Comparison of ENCODE assay signal across 8 mouse cellular contexts in the genomic region with DNA sequence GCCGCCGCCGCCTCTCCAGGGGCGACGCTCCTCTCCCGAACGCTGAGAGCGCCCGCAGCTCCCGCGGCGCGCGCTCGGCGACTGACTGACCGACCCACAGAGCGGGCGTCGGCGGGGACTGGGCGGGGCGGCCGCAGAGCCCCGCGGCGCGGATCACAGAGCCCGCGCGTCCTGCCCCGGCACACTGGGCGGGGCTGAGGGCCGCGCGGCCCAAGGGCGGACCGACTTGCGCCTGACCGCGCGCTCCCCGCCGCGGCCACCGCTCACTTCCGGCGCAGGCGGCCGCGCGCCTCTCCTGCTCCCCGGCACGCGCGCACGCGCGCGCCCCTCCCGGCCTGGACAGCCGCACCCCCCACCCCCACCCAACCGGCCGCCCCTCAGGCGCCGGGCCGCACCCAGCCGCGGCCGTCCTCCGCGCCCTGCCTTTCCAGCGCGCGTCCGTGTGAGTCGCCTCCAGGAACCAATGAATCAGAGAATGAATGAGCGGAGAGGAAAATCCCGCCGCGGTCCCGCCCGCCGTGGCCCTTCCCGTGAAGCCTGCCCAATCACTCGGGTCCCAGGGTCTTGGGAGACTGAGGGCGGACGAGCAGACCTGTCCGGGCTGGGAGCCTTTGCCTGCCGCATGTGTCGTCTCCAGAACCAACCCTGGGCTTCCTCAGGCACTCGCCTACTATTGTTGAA. TPM values are rescaled to one million over a fixed set of nuclear protein-coding genes. Genes with fewer than 3 reads are reported as not detected.
DNase-seq lines count a peak whose midpoint lies in the region; ATAC-seq lines count a peak whose summit lies in the region.

Gene Raph1 (minus strand): TSS at position 474 of the 681 bp plus-strand sequence.

- DNase-seq in adrenal gland, adult (ENCODE audit: inconsistent age in 2 of 2, low spot score in 1 of 2): peak; percentile 95
- peak; percentile 90 for DNase-seq in embryo, embryonic 10 days (ENCODE audit: low spot score)
- DNase-seq in gastrocnemius, postnatal 36 days: peak; percentile 74 to 85
- DNase-seq in left cerebral cortex, postnatal 14 days (ENCODE audit: low spot score in 2 of 2): peak; percentile 73 to 78
- DNase-seq in right cerebral cortex, postnatal 36 days (ENCODE audit: low spot score in 2 of 2): peak; percentile 68 to 75
- DNase-seq in yolk sac, embryonic 10.5 days (ENCODE audit: low spot score): peak; percentile 89

- WGBS in intestine, embryonic 15.5 days: under 1% methylated on average over 90 of the region's 92 CpGs

- H3K4me3 ChIP-seq in intestine, embryonic 15.5 days (replicated peaks): peak within 1 kb of the TSS; percentile 99

- H3K9ac ChIP-seq in intestine, embryonic 15.5 days: peak within 1 kb of the TSS; percentile 98

- H3K4me1 ChIP-seq in intestine, embryonic 15.5 days (replicated peaks): no peaks in the 10 kb centered on the region

- intact Hi-C loops in gastrocnemius, postnatal 36 days (cut with DNase I): loop anchor here (5.0 kb wide), 1 partner anchor 91 kb away; no protein-coding TSS in a partner anchor
- intact Hi-C loops in left cerebral cortex, postnatal 14 days (cut with DNase I): loop anchor here (5.0 to 10.0 kb wide), 2 partner anchors 291 to 388 kb away; no protein-coding TSS in a partner anchor

- peak; percentile 99 for ATAC-seq in intestine, embryonic 15.5 days
- ATAC-seq in megakaryocyte-erythroid progenitor cell, adult 5-6 weeks (replicated peaks; ENCODE audit: low FRiP score, low TSS enrichment, poor library complexity, severe bottlenecking): peak; percentile 65; the same call in 1 of the 2 replicates

- no peaks in the 10 kb centered on the region for H3K27me3 ChIP-seq in intestine, embryonic 15.5 days (replicated peaks)

- peak within 1 kb of the TSS; percentile 77 for H3K4me2 ChIP-seq in intestine, embryonic 15.5 days (replicated peaks)

- peak within 1 kb of the TSS; percentile 96 for H3K27ac ChIP-seq in intestine, embryonic 15.5 days

- no peaks in the 10 kb centered on the region for H3K9me3 ChIP-seq in intestine, embryonic 15.5 days

- H3K36me3 ChIP-seq in intestine, embryonic 15.5 days: no peaks in the 10 kb centered on the region

RNA-seq across cellular contexts. Expression of gene Raph1, which starts in this region (rescaled TPM):
- total RNA-seq in gastrocnemius, postnatal 36 days (2021): 10 to 100 TPM; 17.1 to 21.1 TPM
- polyA plus RNA-seq in intestine, embryonic 15.5 days (2015; fragmentation: Nextera tagmentation; extraction: Ambion mirVana): 26.5 and 28.6 TPM in 2 replicates
- total RNA-seq in left cerebral cortex, postnatal 14 days (2021): 100 to 1,000 TPM in 1 of 2 experiments, 10 to 100 TPM in 1; 86.8 to 102 TPM
- total RNA-seq in megakaryocyte-erythroid progenitor cell, adult 5-6 weeks (2014; fragmentation: Nextera tagmentation): 1.3 TPM in 2 replicates
- total RNA-seq in megakaryocyte-erythroid progenitor cell, adult 5-6 weeks (2017): 0.23 TPM in 2 replicates

Comparison
In these comparisons a context has a peak if more than half of its experiments do, and no peak if none do; other contexts are left out.
1. Peak in every context shown above with its lines: DNase-seq, ATAC-seq, H3K4me3 ChIP-seq and H3K27ac ChIP-seq.
2. RNA of gene Raph1 (total RNA-seq): 86.8 to 102 TPM in left cerebral cortex, postnatal 14 days and 17.1 to 21.1 TPM in gastrocnemius, postnatal 36 days; 0.23 to 1.3 TPM in megakaryocyte-erythroid progenitor cell, adult 5-6 weeks; every median in the first group is over 4 times any median in the second.